Mouse (Mus musculus) MN1 (cell line): ENCODE data around the gene Iscu.
A peak's percentile ranks its signal among the peaks of the same experiment; 100 is the strongest.
"Not testable (repeated sequence)": the region's sequence is repeated elsewhere in the genome, so short reads cannot be mapped to it uniquely, and the experiment has no call there.

Experiments
- DNase-seq: peaks from one replicate; pipeline ENCODE4 v3.0.0-alpha.2; 2016; ENCODE audit warnings: low spot score

Iscu gene

GRCm38 (mm10) chr5:113761585-113761984 is 11.0 kb upstream of the Iscu start:
- no peak for DNase-seq

GRCm38 (mm10) chr5:113764426-113764825 is 8.1 kb upstream of the Iscu start:
- DNase-seq: no peak

GRCm38 (mm10) chr5:113765641-113766526 is 6.7 kb upstream of the Iscu start:
- DNase-seq: peak; percentile 21

GRCm38 (mm10) chr5:113768806-113769205 is 3.7 kb upstream of the Iscu start:
- no peak for DNase-seq

DNA sequence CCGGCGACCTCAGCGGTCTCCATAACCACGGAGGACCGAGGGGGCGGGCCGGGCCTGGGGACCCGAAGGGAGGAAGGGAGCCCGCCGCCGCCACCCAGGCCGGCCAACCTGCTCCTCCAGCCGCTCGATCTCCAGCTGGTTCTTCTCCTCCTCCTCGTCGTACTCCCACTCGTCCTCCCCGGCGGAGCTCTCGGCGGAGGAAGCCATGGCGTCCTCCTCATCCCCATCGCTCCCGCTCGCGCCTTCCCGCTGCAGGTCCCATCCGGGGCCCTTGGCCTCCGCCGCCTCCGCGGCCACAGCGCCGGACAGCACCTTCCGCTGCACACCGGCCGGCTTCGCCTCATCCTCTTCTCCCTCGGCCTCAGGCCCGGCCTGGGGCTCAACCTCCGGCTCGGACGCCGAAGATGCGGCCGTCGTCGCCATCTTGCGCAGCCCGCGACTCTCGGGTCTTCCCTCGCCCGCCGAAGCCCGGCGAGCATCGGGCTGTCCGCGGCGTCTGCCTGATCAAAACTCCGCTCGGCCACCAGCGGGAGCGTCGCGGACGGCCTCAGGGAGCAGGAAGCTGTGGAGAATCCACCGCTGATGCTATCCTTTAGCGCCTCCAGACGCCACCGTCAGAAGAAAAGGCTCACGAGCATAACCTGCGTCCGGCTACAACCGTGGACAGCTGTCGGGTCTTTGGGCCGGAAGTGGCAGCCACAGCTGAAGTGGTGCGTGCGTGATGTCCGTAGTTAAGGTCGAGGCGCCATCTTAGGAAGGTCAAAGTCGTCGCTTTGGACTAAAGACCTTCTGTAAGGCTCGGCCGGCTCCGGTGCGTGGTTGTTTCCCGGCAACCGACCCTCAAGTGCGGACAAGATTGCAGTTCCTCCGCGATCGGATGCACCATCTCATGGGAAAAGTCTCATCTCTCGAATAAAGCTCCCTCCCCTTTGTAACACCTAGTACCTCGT is 1.1 kb upstream of the Iscu start:
- peak; percentile 93 for DNase-seq

DNA sequence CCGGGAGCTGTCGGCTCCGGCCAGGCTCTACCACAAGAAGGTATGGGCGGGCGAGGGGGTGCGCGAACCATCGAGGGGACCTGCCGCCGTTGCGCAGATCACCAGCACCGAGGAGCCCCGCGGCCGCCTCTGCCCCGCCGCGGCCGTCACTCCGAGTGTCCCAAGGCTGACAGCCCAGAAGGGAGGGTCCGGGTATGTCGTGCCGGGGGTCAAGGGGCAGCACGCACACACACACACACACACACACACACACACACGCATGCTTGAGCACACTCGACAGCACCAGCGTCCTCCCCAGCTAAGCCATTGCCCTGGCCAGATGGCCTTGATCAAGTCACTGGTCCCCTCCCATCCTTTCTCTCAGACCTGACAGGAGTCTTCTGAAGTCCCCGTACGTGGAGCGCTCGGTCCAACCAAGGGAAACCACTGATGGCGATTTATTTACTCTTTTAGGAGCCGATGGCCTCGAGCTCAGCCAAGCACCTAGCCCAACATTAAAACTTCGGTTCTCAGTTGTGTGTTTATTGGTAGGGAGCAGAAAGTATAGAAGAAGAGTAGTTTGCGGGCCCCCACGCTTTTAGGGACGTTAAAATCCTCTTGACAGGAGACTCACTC is 464 bp downstream of the Iscu start:
- DNase-seq: peak; percentile 56

DNA sequence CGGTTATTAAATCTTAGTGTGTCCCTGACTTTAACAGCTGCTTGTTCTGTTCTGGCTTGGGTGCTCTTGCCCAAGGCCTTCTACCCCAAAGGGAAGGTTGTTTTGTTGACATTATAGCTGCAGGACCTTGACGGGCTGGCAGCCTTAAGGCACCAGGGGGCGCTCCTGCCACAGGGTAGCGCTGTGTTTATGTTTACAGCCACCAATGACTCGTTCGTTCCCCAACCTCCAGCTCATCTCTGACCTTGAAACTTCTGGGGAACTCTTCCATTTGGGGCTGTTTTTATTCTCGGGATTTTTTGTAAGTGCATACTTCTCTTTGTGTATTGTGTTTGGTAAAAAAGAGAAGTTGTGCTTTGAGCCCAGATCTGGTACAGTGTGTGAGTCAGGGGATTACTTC is 1.1 kb downstream of the Iscu start:
- peak; percentile 93 for DNase-seq

GRCm38 (mm10) chr5:113775585-113775984 is 3.0 kb downstream of the Iscu start:
- no peak for DNase-seq

DNA sequence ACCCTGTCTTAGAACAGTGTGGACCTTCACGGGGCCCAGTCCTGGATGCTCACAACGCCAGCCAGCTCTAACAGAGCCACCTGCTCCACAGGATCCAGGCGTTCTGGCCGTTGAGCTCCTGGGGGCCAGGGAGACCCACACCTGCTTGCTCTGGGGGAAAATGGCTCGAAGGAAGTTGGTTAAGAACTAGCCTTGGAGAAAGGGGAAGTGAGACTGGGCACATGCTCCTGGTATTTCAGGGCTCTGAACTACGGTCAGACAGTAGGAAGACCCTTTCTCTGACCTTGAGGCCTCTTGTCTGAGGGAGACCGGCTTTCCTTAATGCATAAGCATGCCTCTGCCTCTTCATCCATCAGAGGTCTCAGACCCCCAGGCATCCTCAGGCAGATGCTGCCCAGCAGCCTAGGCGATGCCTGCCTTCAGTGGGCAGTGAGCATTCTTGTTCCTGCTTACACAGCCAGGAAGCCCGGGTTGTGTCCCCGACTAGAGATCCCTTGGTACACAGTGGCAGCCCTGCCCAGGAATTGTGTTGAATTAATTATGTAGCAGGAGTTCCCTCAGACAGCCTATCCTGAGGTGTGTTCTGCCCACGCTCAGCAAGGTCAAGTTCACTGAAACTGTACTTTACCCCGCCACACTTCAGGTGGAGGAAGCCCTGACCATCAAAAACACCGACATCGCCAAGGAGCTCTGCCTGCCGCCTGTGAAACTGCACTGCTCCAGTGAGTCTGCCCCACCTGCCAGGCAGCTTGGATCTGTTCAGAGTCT is 3.8 kb downstream of the Iscu start:
- DNase-seq: no peak

- no peak for DNase-seq
These were observed 4.3 kb downstream of the Iscu start for GRCm38 (mm10) chr5:113776896-113777226.

DNA sequence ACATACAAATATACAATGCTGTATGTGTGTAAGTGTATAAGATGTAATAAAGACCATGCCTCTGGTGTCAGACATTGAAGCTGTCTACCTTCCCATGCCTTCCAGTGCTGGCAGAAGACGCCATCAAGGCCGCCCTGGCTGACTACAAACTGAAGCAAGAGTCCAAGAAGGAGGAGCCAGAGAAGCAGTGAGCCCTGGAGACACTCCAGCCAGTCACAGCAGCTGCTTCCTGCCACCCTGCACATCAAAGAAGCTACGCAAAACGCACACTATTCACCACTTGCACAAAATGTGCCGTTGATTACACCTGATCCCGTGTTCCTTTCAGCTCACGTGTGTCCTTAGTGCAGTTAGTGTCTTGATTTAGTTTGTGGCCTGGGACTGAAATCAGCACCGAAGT is 5.2 kb downstream of the Iscu start:
- DNase-seq: not testable (repeated sequence)

- DNase-seq: no peak
These were observed 7.0 kb downstream of the Iscu start for GRCm38 (mm10) chr5:113779569-113779968.

GRCm38 (mm10) chr5:113780082-113780752 is 7.7 kb downstream of the Iscu start:
- DNase-seq: no peak

DNA sequence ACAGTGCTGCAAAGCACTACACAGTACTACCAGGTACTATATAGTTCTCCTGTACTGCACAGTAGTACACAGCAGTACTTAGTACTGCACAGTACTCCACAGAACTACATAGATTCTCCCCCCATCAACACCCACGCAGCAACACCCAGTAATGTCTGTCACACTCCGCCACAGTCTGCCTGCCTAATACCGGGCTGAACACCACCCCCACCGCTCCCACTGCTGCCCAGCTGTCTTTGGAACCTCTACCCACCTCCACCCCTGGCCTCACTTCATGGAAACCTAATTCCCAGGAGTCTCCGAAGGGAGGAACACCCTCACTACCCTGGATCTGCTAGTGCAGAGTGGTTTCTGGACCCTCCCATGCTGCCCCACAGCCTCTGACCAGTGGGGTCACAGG is 8.2 kb downstream of the Iscu start:
- no peak for DNase-seq

DNA sequence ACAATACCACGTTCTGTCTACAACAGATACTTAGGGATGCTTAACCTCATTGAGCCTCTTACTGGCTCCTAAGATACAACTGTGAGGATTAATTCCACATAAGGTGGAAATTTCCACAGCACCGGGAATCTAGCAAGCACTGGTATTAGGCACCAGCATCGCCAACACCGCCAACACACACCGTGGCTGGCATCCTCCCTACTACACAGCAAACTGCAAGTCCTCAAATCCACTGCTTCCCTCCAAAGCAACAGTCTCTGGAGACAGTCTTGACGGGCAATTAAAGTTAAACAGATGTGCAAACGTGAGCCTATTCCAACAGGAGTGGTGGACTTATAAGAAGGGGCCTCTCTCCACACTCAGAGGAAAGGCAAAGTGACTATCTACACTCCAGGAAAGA is 8.7 kb downstream of the Iscu start:
- DNase-seq: peak; percentile 50

GRCm38 (mm10) chr5:113781875-113782274 is 9.3 kb downstream of the Iscu start:
- no peak for DNase-seq

- no peak for DNase-seq
These were observed 10.1 kb downstream of the Iscu start for GRCm38 (mm10) chr5:113782624-113783023.

DNA sequence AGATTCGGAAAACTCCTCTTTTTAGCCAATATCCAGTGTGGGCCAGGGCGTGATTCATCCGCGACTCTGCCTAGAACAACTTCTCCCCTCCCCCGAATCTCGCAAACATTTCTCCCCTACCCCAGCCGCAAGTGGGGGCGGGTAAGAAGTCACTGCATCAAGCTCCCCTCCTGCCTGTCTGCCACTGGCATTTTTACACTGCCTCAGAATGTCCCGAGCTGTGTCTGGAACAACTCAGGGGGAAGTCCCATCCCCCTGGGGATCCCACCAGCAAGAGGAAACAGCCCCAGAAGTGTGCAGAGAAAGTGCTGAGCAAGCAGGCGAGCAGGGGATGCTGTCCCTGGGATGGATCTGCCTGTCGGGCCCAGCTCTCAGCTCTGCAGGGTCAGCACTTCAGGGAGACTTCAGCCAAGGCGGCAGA is 11.0 kb downstream of the Iscu start:
- DNase-seq: peak; percentile 60

DNA sequence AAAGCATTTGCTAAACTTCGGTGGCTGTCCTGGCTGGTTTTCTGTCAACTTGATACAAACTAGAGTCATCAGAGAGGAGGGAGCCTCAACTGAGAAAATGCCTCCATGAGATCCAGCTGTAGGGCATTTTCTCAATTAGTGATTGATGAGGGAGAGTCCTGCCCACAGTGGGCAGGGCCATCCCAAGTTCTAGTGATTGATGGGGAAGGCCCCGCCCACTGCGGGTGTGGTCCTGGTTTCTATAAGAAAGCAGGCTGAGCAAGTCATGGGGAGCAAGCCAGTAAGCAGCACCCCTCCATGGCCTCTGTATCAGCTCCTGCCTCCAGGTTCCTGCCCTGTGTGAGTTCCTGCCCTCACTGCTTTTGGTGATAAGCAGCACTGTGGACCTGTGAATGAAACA is 11.6 kb downstream of the Iscu start:
- DNase-seq: not testable (repeated sequence)

DNA sequence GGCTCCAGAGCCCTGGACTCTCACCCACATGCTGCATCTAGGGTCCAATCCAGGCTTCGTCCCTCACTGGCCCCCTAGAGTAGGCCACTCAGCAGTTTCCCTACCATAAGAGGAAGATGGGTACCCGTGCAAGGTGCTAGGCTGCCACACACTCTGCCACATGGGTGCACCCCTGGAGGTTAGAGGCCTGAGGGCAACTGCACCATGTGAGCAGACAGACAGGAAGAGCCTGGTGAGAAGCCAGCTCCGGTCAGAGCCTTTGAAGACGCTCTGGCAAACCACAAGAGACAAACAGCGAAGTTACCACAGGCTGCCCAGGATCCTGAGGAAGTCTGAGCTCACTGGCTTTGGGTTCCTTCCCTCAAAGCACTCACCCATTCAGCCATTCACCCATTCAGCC is 14.4 kb downstream of the Iscu start:
- no peak for DNase-seq

DNA sequence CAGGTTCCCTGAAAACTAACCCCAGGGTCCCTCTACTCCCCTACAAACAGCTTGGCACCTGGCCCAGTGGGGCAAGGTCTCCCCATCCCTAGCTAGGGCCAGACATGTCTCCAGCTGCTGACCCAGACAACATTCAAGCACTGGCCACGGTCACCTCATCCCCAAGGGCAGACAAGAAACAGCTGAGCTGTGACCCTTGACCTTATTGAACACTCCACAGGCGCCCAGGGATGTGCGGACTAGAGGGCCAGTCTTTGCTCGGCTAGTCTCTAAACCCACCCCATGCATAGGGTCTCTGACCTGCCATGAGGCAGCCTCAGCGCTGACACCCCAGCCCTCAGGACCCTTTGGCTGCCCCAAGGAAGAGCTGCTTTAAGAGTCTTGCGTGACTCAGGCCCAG is 16.1 kb downstream of the Iscu start:
- no peak for DNase-seq
